Mouse (Mus musculus) lung, postnatal 14 days (tissue): Measurements from ENCODE around the gene Uqcr11.
A peak's percentile ranks its signal among the peaks of the same experiment; 100 is the strongest.

ENCODE experiments used
- DNase-seq: peaks from one replicate; pipeline ENCODE4 v3.0.0; 2021

The Uqcr11 gene

DNA sequence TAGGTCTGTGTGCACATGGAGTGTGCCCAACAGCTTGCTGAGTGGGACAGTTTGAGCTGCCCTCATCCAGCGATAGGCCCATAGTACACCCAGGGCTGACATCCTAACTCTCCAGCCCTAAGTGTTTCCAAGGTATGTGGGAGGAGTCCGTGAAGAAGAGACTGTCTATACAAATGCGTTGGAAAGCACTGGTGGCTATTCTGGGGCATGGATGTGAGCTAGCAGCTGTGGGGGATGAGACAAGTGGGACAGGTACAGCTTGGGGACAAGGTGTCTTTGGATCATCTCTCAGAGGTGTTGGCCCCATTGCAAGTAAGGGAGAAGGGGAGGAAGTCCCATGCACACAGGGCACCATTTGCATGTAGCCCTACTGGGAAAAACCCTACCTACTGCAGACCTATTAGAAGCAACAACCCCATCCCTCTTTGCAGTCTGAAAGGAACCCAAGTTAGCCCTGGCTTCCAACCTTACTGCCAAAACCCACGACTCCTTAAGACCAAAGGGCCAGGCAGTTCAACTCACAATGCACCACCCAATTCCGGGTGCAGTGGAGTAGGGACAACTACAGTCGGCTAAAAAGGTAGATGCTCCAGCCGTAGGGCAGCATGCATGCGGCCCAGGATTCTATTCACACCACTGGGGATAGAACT lies 9.0 kb downstream of the Uqcr11 start:
- DNase-seq, result no peak

DNA sequence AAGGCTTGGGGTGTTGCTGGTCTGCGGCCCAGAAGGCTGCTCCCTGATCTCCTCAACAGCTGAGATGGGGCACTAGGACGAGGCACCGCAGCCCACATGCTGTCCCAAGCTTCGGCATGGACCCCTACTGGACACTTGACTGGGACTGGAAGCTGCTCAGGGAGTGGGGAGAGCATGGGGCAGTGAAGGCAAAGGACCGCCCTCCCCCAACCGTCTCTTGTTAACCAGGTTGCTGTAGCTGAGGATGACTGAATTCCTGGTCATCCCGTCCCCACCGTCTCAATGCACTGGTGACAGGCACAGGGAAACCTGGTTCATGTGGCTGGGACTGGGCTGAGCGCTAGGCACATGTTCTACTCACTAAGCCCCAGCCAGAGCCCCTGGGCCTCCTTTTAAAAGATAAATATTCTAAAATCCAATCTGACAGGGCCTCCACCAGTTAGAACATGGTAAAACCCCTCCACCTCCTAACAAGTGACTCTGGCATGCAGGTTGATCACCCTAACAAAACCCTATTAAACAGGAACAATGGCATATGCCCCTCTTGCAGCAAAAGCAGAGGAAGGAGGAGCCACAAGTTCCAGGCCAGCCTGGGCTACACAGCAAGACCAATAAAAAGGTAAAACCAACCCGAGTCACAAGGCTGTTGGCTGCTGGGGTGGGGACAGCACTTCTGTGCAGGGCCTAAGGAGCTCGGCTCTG lies 9.7 kb downstream of the Uqcr11 start:
- no peak for DNase-seq

DNA sequence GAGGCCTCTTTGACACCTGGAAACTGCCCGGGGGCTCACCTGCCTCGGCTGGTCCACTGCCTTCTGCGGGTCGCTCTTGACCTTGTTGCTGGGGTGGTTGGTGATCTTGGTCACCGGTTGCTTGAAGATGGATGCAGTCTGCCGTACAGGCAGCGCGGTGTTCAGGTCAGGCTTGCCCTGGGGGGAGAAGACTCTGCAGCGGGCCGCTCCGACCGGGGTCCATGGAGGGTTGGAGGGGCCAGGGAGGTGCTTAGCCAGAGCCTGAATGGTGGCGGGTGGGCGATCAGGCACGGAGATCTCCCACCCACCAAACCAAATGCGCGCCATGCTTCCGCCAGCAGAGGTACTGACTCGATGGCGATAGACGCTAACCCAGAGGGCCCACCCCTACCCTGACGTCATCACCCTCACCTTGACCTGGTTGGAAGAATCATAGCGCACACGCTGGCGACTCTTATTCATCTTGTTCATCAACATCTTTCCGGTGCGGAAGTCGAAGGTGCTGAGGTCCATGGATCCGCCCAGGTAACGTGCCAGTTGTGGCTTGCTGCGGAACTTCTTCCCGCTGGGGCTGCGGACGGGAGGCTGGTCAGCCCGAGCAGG lies 11.5 kb downstream of the Uqcr11 start:
- no peak for DNase-seq

DNA sequence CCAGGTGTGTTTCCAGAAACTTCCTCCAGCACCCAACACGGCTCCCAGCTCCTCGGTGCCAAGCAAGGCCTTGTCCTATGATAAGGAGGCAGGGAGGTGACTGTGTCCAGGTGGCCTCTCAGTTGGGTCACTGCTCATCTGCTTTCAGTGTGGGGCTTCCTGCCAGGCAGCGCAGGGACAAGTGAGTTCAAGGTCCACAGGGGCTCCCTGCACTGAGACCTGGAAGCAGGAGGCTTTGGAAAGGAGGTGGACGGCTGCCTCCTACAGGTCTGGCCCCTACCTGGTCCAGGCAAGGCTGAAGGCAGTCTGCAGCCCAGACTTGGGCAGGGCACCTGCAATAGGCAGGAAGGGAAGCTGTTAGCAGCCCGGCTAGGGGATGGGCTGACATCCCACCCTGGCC lies 13.9 kb downstream of the Uqcr11 start:
- DNase-seq, result no peak

DNA sequence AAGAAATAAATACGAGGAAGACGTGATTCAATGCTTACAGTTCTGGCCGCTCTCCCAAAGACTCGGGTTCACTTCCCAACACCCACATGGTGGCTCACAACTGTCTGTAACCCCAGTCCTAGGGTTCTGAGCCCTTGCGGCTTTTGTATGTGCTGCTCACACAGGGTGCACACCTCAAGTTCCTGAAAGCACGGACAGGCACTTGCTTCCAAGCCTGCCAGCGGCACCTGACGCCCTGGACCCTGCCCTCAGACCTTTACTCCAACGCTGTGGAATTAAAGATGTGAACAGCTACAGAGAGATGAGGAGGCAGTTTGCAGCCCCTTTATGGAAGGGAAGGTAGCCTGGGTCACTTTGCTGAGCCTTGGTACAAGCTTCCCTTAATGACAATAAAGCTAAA lies 15.9 kb downstream of the Uqcr11 start:
- DNase-seq, result no peak

DNA sequence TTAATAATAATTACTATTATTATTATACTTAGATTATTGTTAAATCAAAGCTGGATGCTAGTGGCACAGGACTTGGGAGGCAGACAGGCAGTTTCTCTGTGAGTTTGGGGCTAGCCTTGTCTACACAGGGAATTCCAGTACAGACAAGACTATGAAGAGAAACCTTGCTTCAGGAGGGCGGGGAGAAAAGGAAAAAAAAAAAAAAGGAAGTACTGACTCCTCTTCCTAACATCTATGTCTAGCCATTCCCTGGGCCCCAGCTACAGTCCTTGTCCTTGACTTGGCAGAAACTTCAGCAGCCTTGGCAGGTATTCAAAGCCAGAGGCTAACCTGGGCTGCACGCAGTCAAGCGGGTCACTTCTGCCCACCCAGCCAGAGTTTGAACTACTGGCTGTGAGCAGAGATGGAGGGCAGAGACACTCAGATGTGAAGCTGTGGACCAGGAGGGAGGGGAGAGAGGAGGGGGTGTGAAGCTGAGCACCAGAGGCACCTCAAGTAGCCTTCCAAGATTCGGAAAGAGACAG lies 17.4 kb downstream of the Uqcr11 start:
- no peak for DNase-seq

DNA sequence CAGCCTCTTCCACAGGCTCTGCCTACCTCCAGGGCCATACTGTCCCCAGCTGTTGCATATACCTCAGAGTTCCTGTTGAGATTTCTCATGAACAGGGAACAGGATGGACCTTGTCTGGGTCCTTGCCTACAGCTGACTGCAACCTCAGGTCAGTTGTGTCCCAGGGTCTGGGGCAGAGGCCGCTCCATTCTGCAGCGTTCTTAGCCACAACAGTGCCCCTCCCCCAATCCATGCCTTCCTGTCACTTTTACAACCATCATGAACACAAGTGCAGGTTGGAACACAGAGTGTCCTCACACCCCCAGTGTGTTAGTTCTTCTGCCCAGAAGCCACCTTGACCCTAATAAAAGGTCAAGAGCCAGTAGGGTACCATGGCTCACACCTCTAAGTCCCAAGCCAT lies 17.9 kb downstream of the Uqcr11 start:
- DNase-seq, result no peak

DNA sequence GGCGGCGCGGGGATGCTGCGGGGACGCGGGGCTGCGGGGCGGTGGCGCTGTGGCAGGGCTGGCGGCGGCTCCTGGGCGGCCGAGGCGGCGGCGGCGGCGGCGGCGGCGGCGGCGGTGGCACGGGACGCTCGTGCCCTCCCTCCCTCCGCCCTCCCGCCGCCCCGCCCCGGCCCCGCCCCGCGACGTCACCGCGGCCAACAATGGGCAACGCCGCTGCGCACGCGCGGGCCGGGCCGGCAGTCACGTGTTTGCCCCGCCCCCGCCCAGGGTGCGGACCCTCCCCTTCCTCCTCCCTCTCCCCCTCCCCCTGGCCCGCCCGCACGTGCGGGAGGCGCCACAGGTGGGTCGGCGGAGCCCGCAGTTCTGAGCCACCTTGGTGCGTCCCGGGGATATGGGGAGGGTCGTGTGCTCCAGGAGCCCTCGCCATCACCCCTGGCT lies 19.1 kb downstream of the Uqcr11 start, which contains the start of gene Mex3d:
Gene Mex3d, minus strand, starts transcription at position 138 of the 438 bp plus-strand sequence.
- peak; percentile 93 for DNase-seq

DNA sequence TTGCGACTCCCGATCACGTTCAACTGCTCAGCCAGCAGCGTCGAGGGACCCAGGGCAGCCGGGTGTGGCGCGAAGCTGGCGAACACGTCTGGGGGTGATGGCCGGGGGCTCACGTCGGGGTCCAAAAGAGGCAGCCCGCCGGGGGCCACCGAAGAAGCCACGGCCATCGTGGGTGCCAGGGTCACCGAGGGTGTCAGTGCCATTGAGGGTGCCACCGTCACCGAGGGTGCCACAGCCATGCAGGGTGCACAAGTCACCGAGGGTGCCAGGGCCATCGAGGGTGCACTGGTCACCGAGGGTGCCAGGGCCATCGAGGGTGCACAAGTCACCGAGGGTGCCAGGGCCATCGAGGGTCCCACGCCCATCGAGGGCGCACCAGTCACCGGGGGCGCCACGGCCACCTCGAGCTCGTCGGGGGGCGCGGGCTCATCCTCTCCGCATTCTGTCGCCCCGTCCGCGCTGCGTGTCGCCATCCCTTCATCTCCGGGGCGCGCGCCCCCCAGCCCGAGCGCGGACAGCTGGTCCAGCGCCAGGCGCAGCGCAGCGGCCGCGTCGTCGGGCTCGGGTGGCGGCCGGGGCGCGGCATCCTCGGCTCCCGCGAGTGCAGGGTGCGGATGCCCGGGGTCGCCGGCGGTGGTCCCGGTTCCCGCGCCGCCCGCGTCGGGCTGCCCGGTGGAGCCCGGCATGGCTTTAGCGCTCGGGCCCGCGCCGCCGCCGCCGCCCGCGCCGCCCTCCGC lies 19.7 kb downstream of the Uqcr11 start:
- DNase-seq, result peak; percentile 28

DNA sequence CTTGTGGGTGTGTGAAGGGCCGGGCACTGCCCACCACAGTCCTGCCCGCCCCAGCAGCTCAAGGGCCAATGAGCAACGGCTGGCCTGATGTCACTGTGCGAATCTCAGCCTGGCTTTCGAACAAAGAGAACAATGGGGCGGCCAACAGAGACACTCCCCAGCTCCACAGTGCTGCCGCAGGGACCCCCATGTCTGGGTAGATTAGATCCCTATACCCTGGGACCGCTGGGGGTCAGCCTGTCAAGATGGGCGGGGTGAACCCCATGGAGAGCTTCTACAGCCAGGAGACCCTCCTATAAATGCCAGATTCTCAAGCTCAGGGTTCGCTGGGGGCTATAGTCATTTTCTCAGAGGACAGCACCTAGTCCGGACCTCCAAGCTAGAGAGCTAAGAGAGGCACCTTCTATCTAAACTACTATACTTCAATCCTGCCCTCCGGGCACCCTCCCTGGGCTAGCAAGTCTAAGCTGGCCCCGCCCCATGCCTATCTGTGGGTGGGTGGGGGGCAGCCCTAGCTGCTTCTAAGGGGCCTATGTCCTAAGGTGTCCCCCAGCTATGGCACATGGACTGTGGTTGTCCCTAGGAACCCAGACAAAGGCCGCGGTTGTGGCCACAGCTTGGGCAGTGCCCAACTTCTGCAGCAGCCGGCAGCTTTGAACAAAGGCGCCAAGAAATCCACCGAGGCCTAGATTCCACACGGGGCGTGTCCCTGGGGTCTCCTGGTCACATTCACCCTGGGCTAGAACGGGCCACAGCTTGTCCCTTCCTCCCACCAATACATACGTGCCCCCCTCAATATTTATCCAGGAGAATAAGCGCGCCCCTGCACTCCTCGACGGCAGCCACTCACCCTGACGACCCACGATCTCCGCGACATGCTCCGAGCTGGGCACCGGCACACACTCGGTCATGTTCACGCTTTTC lies 20.6 kb downstream of the Uqcr11 start:
- peak; percentile 46 for DNase-seq

DNA sequence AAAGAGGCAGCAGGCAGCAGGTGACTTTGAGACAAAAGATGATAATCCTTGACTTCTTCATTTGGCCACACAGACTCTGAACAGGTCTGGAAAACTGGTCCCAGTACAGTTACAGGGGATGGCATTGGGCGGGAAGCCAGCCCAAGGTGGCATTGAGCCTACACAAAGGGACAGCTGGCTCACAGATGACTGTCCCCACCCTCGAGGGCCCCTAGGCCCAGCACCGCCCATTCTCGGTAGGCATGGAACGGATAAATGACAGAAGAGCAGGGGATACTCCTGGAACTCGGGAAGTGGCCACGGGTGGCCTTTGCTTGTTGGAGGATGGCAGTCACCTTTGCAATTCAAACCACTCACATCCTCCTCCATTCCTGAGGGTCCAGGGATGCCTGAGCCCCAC lies 21.3 kb downstream of the Uqcr11 start:
- no peak for DNase-seq

DNA sequence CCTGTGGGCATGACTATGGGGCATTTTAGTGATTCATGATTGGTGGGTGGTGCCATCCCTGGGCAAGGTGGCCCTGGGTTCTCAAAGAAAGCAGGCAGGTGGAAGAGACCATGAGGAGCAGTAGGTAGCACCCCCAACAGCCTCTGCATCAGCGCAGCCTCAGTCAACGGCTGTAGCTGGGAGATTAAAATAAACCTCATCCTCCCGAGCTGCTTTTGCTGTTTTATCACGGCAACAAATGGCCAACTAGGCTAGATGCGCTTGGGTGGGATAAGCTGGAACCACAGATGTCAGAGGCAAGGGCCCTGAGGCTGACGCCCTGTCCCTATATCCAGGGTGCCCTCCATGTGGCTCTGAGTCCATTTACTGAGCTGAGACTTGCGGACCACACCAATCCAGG lies 21.9 kb downstream of the Uqcr11 start:
- DNase-seq, result no peak

DNA sequence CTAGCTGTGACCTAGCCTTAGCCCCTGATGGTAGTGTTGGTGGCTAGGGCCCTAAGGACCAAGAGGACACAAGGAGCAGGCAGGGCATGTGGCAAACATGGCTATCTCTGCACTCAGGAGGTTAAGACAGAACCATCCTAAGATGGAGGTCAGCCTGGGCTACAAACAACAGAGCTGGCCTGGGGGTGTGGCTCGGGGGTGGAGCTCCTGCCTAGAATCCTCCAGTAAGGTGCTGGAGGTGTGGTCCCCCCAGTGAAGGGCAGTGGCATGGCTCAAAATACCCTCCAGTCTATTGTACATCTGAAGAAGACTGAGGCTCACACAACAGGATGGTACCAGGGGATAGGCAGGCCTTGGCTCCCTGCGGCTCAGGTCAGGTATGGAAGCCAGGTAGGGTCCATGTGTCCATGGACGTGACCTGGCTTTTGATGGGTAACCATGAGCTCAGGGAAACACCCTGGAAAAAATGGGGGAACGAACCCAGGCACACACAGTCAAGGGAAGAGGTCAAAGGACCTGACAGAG lies 22.5 kb downstream of the Uqcr11 start:
- no peak for DNase-seq

DNA sequence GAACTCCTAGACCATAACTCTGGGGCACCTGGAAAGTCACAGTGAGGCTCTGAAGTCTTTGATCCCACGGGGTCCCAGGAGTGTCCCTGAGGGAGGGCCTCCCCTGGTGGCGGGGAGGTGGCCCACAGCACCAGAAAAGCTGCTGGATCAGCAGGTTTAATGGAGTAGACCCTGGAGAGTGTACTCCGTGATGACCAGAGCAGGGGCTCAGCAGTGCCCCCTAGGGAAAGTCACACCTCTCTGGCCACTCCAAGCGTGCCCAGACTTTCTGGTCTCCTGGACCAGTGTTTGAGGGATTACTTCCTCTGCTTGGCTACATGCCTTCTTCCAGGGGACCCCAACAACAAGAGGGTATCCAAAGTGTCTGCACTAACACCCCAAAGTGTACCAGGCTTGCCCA lies 23.2 kb downstream of the Uqcr11 start:
- peak; percentile 27 for DNase-seq

DNA sequence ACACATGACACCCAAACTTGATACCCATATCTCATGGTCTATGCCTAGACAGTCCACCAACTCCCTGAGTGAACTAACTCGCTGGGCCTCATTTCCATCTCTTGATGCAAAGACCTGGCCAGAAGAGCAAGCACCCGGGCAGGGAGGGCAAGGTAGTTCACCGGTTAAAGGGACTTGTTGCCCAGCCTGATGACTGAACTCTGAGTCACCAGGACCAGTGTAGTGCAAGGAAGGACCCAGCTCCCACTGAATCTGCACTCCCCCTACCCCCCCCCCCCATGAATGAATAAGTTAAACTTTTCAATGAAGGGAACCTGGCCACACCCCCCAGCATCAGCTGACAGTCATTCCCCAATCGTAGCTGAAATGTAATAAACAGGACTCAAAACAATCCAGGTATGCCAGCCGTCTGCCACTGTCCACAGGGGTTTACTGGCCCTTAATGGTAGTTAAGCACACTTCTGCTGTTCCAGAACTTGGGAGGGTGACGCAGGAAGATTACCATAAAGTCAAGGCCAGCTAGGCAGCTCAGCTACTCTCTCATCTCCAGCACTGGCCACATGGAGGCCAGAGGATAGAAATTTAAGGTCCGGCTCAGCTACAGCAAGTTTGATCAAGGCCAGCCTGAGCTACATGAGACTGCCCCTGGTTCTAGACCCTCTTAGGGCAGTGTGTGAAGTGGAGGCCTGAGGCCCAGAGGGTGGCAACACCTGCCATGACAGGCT lies 23.8 kb downstream of the Uqcr11 start:
- no peak for DNase-seq

DNA sequence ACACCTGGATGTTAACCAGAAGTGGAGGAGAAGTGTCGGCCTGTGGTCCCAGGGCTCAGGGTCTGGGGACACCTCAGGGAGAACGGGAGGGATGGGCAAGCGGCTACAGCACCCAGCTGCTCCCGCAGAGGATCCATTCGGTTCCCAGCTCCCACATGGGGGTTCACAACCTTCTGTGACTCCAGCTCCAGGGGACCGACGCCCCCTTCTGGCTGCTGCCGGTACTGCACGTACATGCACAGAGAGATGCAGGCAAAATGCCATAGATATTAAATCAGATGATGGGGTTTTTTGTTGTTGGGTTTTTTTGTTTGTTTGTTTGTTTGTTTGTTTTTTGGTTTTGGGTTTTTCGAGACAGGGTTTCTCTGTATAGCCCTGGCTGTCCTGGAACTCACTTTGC lies 28.9 kb downstream of the Uqcr11 start:
- DNase-seq, result peak; percentile 51

DNA sequence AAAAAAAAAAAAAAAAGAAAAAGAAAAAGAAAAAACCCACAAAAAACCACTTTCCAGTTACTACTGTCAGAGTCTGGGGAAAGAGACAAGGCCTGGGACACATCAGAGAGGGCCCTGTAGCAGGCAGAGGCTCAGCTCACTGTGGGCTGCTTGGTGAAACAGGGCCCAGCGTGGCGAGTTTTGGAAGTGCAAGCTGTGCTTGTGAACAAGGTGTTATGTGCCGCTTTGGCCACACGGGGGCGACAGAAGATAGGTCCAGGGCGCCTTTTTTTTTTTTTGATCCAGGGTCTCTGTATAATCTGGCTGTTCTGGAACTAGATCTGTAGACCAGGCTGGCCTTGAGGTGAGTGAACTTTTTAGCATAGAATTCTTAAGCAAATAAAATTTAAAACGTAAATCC lies 30.5 kb downstream of the Uqcr11 start:
- peak; percentile 97 for DNase-seq

DNA sequence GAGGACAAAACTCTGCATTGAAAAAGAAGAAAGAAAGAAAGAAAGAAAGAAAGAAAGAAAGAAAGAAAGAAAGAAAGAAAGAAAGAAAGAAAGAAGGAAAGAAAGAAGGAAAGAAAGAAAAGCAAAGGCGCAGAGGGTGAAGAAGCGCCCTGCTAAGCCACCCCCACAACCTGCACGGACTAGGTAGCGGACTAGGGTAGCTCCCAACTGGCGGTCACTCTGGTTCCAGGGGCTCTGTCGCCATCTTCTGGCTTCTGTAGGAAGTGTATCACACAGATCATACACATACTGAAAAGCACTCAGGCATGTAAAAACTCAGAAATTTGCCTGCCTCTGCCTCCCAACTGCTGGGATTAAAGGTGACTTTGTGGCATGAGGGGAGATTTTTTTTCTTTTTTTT lies 32.6 kb downstream of the Uqcr11 start:
- peak; percentile 86 for DNase-seq

DNA sequence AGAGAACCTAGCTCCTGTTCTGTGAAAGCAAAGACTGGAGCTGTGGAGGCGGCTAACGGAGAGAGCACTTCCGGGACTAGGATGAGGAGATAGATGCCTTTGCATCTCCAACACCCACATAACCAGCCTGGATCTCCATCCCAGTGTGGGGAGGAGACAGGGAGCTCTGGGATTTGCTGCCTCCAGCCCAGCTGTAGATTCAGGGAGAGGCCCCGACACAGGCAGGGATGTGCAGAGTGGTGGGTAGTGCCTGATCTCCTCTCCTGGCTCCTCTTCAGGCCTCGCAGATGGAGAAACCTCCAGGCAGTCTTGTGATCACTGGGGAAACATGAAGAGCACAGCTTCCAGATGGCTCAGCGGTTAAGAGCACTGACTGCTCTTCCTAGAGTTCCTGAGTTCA lies 33.9 kb downstream of the Uqcr11 start:
- DNase-seq, result no peak

DNA sequence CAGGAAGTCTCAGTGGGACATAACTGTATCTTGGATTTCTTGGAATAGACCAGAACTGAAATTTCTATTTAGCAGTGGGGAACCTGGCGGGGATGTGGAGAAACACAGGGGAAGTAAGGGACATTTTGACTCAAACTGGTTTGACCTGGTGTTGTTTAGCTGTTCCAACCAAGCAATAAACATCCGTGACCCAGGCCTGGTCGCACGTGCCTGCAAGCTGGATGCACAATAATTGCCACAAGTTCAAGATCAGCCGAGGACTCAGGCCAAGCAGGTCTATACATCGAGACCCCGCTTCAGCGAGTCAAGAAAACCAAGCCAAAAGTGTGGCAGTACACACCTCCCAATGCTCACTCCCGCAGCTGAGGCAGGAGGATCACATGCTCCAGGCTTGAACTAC lies 34.6 kb downstream of the Uqcr11 start:
- no peak for DNase-seq

DNA sequence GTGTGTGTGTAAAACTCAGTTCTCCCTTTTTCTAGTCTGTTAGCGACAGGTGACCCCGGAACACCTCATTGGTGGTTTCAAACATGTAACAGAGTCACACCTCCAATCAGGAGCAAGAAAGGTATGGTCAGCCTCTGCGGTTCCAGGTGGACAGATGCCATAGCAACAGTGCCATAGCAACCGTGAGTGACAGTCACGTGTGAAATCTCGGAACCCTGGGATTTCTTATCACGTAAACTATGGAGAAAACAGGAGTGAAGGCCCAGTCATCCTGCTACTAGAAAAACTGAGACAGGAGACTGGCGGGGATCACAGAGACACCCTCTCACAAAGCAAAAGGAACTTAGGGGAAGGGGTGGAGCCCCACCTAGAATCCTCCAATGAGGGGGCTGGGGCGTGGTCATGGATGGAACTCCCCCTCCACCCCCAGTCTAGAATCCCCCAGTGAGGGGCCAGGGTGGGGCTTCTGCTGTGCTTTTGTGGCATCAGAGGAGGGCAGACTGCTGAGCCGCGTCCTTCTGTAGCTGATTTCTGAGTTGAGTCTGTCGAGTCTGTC lies 35.1 kb downstream of the Uqcr11 start:
- peak; percentile 67 for DNase-seq
